Mouse (Mus musculus) CH12F3 (cell line): Measurements from ENCODE around the gene Cpt1c.

Experiments
- in situ Hi-C: fragments of 300-500 bp; cut with MboI; formaldehyde crosslinking; loops from 2 replicates; pipeline ENCODE4 v1.14.3; 2020; ENCODE audit warnings: low sequenced_read_pairs

The Cpt1c gene

DNA sequence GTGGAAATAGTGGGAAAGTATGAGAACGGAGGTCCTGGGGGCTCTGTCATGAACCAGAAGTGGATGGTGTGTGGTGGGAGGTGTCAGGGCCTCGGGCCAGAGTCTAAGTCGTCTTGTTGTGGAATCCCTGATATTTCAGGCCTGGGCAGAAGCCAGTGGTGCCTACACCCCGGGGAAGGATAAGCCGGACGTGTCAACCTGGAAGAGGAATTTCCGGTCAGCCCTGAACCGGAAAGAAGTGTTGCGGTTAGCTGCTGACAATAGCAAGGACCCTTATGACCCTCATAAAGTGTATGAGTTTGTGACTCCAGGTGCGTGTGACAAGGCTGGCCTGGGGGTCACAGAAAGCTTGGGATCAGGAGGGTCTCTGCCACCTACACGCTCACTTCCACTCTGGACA lies 25.1 kb upstream of the Cpt1c start:
- in situ Hi-C loops = no loop called here

DNA sequence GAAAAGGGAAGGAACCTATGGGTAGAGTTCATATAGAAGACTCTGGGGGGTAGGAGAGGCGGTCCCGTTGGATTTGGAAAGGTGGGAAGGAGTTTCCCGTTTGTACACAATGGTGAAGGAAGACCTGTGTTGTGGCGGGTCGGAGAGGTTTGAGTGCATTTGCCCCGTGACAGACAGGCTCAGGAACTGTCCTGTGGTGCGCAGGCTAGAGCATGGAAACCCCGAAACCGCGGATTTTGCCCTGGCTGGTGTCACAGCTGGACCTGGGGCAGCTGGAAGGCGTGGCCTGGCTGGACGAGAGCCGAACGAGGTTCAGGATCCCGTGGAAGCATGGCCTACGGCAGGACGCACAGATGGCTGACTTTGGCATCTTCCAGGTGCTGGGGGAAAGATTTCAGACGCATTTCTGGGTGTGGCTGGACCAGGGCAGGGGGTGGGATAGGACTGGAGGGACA lies 23.9 kb upstream of the Cpt1c start, which contains the start of gene Bcl2l12:
Bcl2l12 (minus strand) TSS at position 212 of the 455 bp plus-strand sequence.
- in situ Hi-C loops = no loop called here

DNA sequence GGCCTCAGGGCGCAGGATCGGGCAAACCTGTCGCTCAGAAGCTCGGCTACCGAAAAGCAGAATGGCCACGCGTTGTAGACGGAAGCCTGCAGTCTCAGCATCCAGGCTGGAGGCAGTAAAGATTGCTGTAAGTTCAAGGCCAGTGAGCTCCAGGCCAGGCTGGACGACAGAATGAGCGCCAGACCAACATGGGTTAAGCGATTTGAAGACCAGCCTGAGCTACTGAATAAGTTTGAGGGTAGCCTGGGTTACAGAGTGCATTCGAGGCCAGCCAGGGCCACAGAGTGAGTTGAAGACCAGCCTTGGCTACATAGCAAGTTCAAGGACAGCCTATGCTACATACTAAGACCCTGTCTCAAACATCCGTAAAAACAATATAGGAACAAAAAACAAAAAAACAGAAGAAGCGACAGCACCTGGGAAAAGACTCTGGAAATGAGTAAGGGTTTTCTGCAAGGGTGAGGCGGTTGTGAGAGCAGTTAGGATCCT lies 23.3 kb upstream of the Cpt1c start:
- in situ Hi-C loops = no loop called here

DNA sequence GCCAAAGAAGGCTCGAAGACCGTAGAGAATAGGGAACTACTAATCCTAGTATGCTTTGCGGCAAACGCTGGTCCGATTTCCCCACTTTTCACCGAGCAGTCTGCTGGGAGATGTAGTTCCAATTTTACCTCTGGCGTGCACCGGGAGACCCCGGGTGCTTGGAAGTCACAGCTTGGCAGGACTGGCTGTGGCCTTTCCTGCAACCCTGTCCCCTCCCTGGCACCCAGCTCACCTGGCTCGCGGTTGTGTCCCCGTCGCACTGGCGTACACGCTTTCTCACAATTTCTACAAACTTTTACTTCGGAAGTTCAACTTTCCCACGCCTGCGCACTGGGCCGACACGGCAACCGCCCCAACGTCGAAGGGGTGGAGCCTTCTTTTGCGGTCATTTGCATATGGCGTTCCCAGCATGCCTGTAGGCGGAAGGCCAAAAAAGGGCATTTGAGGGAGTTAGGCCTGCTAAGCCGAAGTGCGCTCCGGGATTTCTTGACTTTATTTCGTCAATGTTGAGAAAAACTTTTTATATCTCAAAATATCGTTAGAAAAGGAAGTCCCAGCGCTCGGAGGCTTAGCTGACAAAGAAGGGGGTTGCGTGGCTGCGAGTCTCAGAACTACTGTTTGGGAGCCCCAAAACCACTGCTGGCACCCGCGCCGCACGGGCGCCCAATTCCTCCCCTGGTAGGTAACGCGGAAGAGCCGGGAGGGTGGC lies 22.7 kb upstream of the Cpt1c start, which contains the start of gene Irf3:
Irf3 (plus strand) TSS at position 418 of the 709 bp plus-strand sequence.
- in situ Hi-C loops = no loop called here

DNA sequence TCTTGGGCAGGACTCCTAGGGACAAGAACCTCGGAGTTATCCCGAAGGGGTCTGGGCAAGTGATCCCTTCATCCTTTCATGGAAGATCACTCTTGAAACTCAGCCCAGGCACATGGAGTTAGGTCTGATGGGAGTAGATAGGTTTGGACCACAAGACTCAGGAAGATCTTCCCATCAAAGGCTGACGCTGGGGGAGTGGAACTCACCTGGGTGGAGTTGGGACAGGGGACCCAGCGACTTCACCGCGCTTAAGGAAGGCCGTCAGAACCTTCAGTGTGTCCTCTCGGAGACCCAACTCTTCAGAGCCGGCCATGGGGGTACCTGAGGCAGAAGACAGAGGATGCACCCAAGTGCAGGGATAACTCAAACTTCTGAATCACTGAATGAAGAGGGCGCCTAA lies 22.0 kb upstream of the Cpt1c start:
- in situ Hi-C loops = no loop called here

DNA sequence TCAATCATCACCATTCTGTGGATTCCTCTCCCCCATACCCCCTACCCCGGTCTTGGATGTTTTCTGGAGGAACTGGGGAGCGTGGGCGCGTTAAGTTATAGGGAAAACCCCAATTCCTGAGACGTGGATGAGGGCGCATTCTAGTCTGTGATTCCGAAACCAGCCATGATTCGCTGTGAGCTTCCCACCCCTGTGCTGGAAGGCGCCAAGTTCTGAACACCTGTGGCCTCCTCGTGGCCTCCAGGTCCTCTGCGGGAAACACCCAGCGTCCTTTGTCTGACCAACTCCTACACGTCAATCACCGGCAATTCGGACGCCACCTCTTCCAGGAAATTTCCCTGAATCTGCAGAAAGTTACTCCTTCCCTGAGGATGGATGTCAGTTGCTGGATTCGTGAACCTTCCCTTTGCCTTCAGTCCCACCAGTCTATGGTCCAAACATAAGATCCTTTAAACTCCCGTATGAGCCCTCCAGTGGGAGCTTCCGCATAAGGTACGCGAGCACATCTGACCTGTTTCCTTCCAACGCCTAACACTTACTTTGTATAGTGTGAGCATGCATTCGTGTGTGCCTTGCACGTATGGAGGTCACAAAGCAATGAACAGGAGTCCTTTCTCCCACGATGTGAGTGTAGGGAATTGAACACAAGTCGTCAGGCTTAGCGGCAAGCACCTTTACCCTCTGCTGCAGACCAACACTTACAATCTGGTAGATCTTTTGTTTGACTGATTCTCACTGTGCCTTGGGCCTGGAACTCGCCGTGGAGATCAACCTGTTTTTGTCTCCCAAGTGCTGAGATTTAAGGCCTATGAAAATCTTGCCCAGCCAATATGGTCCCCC lies 12.4 kb upstream of the Cpt1c start:
- in situ Hi-C loops = no loop called here

DNA sequence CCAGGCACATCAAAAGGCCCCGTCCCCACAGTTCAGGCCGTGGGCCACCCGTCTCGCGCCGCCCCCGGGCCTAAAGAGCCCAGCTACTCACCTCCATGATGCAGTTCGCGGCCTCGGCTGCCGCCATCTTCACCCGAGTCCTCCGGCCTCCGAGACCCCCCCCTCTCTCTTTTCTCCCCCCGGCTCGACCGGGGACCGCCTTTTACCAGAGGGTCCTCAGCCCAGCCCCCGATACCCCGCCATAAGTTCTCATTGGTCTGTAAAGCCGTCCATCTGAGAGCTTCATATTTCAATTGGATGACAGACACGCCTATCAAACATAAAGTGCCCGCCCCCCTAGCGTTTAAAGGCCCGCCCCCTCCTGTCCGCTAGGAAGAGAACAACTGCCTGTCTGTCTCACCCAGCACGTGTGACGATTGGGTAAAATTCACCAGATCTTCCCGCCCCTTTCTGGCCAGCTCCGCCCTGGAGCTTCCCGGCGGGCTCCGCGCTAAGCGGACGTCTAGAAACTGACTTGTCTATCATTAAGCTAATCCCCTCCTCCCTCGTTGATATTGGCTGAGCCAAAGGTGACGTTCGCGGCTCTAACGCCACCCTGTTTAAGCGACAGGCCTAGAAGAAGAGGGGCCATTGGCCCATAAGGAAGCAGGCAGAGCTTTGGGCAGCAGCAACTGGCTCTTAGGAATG lies 11.7 kb upstream of the Cpt1c start, which contains the start of gene Prmt1:
Prmt1 (minus strand) TSS at position 377 of the 687 bp plus-strand sequence.
- in situ Hi-C loops = no loop called here

DNA sequence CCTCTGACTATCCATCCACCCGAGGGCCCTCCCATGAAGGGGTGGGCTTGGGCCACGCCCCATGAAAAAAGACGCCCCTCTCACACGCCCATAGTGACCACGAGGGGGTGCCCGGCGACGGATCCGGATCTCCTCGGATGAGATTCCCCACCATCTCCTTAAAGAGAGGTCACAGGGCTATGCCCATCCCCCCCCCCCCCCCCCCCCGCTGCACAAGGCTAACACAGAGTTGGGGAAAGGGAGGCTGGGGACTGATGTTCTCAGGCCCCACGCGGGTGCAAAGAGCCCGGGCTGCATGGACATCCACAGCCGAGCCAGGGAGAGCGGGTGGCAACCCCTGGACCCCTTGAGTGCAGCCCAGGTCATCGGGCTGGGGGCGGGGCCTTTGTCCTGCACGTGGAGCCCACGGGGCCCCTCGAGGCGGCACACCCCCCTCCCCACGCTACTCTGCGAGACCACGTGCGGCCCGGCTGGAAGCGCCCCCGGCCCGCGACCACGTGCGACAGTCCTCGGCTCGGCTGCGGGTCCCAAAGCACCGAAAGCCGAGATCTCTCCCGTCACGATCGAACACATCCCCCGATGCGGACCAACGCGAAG lies 11.0 kb upstream of the Cpt1c start:
- in situ Hi-C loops = no loop called here

DNA sequence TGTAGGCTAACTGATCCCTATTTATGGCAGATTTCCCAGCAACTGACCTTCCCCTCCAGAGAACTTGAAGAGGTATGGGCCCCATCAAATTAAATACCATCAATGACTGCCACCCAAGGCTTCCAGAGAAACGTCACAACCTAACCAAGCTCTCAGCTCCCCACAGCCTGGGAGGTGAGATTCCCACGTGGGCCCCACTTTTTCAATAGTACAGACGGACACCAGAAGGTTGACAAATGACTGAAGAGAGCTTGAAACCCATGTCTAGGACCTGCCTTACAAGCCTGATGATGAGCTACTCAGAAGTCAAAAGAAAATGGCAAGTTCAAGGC lies 10.1 kb upstream of the Cpt1c start:
- in situ Hi-C loops = no loop called here

DNA sequence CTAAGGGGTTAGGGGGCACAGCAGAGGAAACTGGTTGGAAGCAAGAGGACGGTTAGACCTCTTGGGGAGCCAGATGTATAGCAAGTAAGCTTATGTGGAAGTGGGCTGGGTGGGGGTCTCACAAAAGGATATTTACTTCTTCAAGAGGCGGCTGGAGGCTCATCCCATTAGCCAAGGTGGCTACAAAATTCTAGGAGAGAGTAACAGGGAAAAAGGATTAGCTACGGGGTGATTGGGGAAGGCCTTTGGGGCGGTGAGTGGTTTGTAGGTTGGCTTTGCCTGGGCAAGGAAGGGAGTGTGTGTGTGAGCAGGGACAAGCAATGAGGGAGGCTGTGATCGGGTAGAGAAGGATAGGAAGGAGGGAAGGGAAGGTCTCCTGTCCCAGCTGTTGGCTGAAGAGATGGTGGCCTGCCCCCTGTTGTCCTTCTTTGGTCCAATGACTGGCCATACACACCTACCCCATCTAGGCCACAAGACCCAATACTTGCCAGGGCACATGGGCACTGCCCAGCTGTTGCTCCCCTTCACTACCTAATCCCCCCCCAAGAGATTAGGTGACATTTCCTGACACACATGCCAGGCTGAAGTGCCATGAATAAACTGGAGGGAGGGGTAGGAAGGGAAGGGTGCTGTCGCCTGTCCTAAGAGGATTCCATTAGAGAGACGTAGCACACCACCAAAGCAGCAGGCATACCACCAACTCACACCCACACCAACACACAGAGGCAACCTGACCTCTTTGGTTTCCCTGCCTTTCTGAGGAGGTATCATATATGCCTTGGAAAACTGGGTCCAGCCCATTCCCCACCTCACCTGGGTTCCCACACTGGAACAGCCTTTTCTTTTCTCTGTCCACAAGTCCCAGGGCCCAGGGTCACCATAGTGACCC lies 9.5 kb upstream of the Cpt1c start:
- in situ Hi-C loops = no loop called here

DNA sequence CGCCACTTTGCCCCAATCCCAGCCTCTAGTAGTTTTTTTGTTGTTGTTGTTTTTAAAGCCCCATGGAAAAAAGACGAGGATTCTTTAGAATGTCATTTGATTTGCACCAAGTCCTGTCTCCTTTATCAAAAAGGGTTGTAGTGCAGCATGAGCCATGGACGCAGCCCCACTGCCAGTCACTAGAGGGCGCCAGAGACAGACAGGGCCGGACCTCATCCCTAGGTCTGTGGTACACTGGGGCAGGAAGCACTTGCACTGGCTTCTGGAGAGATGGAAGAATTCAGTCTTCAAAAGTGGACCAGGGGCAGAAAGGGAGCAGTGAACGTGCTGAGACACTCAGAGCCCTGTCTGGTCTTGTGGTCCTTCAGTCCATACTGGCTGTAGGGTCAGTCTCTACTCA lies 8.4 kb upstream of the Cpt1c start:
- in situ Hi-C loops = no loop called here

DNA sequence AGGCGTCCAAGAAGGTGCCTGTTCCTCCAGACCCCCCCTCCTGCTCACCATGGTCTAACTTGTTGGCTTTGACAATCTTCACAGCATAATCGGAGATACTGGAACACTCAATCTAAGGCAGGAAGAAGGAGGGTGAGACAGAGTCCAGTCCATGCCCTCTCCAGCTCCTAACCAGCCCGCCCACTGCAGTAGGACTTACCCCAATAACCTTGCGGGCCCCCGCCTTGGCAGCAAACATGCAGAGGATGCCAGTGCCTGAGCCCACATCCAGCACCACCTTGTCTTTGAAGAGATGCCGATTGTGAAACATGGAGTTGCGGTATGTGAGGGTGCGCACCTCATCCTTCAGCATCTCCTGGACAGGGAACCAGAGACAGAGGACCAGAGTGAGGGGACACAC lies 6.9 kb upstream of the Cpt1c start:
- in situ Hi-C loops = no loop called here

DNA sequence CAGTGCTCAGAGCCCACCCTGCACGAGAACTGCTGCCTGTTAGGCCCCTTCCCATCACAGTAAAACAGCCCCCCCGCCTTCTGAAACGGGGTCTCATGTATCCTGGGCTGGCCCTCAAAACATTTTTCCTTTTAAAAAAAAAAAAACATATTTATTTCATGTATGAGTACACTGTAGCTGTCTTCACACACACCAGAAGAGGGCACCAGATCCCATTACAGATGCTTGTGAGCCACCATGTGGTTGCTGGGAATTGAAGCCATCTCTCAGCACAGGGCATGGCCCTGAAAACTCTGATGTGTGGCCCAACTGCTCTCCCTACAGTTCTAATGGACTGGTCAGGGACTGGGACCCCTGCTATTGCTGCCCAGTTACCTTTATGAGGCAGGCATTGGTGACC lies 3.6 kb upstream of the Cpt1c start:
- in situ Hi-C loops = no loop called here

DNA sequence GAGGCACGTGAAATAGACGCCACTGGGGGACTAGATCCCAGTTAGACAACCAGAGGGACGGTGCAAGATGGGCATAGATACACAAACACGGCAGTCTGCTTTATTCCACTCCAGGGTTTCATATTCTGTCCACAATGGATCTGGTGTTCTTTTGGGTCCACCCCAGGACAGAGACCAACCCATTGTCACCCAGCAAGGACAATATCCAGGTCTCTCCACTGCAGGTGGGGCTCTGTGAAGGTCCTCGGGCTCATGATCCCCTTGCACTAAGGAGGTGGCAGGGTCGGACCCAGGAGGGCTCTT lies 417 bp upstream of the Cpt1c start:
- in situ Hi-C loops = no loop called here

DNA sequence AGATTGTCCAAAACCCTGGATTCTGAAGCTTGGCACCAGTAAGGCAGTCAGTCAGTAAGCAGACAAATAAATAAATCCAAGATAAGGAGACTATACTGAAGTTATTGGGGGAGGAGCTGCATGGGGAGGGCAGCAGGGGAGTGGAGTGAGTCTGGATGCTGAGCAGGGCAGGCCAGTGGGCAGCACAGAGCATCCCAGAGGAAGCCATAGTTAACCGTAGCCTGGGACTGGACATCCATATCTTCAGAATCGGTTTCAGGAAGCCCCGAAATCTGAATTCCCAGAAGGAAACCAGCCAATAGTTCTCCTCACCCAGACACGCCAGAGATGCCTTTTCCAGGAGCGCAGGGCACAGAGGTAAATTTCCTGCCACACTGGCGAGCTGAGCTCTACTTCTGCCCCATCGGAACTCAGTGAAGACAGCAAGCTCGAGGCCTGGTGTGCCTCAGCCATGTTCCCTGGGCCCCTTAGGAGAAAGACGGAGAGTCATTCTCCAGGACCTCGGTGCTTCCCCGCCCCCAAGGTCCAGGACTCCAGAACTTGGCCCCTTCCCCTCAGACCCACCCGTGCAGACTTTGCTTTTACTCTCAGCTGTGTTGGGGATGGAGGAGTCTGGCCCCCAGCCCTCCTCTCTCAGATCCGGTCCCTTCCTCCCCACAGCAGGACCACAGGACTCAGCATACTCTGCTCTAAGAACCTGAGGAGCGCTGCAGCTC lies 1.1 kb downstream of the Cpt1c start:
- in situ Hi-C loops = no loop called here

DNA sequence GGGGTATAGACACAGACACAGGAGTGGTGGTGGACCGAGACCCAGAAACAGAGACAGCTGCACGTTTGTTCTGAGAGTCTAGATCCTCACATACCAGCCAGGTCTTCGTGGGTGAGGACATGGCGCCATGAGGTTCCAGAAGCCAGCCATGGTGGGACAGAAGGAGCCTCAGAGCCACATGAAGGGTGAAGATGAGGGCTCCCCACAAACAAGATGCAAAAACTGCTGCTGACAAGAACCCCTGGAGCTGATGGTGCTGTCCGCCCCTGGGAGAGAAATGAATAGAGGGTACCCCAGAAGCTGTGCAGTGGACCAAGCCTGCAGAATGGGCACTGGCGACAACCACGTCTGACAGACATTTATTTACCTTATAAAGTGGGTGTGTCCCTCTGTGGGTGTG lies 3.5 kb downstream of the Cpt1c start:
- in situ Hi-C loops = no loop called here

DNA sequence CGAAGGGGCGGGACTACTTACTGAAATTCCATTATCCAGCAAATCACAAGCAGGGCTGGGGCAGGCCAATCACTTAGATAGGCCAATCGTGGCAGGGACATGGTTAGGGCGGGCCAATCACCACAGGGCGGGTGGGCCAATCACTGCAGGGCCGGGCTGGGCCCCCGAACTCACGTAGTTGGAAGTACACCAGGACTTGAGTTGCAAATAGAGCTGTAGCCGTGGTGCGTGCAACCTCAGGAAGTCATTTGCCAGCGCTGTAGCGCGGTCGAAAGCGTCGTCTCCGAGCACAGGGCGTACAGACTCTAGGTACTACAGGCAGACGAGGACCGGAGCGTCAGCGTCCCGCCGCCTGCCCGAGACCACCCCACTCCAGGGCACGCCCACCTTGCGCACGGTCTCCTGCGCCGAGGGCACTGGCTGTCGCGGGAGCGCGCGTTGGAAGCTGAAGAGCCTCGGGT lies 4.4 kb downstream of the Cpt1c start:
- in situ Hi-C loops = no loop called here

DNA sequence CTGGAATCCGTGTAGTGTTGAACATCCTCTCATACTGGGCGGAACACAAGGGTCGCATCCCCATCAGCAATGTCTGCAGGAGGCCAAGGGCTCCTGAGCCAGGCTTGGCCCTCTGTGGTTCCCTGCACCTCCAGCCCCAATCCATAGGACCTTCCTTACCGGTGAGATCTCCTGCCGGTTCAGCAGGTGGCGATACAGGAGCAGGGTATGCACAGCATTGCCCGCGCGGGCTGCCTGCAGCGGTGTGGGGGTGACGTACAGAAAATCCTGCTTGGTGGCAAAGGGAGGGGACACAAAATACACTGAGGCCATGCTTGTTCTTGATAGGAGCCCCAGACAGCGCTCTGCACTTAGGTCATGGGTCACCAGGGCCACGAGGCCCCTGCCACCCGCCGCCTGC lies 8.0 kb downstream of the Cpt1c start:
- in situ Hi-C loops = no loop called here

DNA sequence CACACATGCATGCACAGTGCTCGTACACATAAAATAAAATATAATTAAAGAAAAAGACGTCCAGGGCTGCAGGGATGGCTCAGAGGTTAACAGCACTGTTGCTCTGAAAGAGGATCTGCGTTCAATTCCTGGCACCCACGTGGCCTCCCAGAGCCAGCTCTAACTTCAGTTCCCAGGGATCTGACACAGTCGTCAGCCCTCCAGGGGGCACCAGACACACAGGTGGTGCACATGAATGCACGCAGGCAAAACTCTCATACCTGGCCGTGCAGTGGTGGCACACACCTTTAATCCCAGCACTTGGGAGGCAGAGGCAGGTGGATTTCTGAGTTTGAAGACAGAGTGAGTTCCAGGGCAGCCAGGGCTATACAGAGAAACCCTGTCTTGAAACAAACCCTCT lies 8.7 kb downstream of the Cpt1c start:
- in situ Hi-C loops = no loop called here

DNA sequence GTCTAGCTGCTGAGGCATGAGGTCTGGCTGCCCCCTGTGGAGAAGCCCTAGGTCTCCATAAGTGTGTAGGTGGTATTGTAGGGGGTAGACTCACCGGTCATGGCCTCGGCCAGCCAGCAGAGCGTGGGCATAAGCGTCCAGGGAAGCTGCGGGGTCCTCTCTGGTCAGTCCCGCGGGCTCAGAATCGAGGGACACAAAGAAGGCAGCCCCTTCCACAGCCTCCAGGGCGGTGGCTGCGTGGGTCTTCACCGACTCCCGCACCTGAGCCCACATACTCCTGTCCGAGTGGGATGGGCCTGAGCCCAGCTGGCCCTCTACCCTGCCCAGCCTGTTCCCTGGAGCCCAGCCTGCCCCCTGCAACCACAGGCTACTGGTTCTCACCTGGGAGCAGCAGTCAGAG lies 9.7 kb downstream of the Cpt1c start:
- in situ Hi-C loops = no loop called here
